Mouse (Mus musculus) embryonic stem cell, embryonic (primary cell): ENCODE measurements around the gene Prkcb.

ENCODE experiments used
- CTCF ChIA-PET, 4 experiments: fragments of 300-600 bp in 2 of 4; fragments of 350-600 bp in 2 of 4; sonication (Branson Sonifier 250); formaldehyde crosslinking; loops; one replicate each; lab custom pipeline; 2022; ENCODE audit warnings: inconsistent platforms in 2 of 4; lab: Charles Lee
- POLR2A ChIA-PET, 4 experiments: fragments of 300-600 bp in 2 of 4; fragments of 350-600 bp in 2 of 4; sonication (Branson Sonifier 250); formaldehyde crosslinking; loops; one replicate each; lab custom pipeline; 2022; ENCODE audit warnings: antibody characterized with exemption in 4 of 4, inconsistent platforms in 1 of 4; lab: Charles Lee

The Prkcb gene

GRCm38 (mm10) chr7:122670873-122671641 is 382.5 kb downstream of the Prkcb start:
- CTCF ChIA-PET: interaction anchor here (0.6 to 1.5 kb wide), 25 partner anchors 12 to 474 kb away, joined by 3 to 14 read pairs (median 4); no protein-coding TSS in a partner anchor
- POLR2A ChIA-PET: interaction anchor here (0.5 to 1.4 kb wide), 11 partner anchors 10 to 431 kb away, joined by 3 to 7 read pairs (median 4); no protein-coding TSS in a partner anchor

GRCm38 (mm10) chr7:122672981-122673380 is 384.4 kb downstream of the Prkcb start:
- ChIA-PET CTCF (no interaction called here), POLR2A (no interaction called here)

GRCm38 (mm10) chr7:122675207-122675606 is 386.7 kb downstream of the Prkcb start:
- POLR2A ChIA-PET: no interaction called here
- CTCF ChIA-PET: interaction anchor here in 1 of 4 experiments (0.5 kb wide), 1 partner anchor 209 kb away, joined by 5 read pairs; no protein-coding TSS in a partner anchor
